Mouse (Mus musculus) embryonic facial prominence, embryonic 13.5 days (tissue): Measurements from ENCODE around the gene Cdh13. TPM values are rescaled to one million over a fixed set of nuclear protein-coding genes. Genes with fewer than 3 reads are reported as not detected.
A peak's percentile ranks its signal among the peaks of the same experiment; 100 is the strongest.

Experiments used
- ATAC-seq: fragments of 200-750 bp; cut with Nextera tagmentation; 2 replicates; pipeline ENCODE4 v1.8.0; 2017; ENCODE audit warnings: low read depth; ENCODE audit not compliant: insufficient number of reproducible peaks, insufficient read depth, low FRiP score, low TSS enrichment
- H3K27ac ChIP-seq: fragments of 300-500 bp; sonication (generic); 2 replicates; pipeline ENCODE4 v1.5.1; 2015; ENCODE audit warnings: moderate library complexity, mild to moderate bottlenecking, inconsistent platforms
- H3K27me3 ChIP-seq: fragments of 300-500 bp; sonication (generic); 2 replicates; pipeline ENCODE4 v1.6.1; 2015; ENCODE audit warnings: mild to moderate bottlenecking, inconsistent platforms
- H3K36me3 ChIP-seq: fragments of 300-500 bp; sonication (generic); 2 replicates; pipeline ENCODE4 v1.6.1; 2015; ENCODE audit warnings: mild to moderate bottlenecking, inconsistent platforms
- H3K4me1 ChIP-seq: fragments of 300-500 bp; sonication (generic); 2 replicates; pipeline ENCODE4 v1.6.1; 2015; ENCODE audit warnings: inconsistent platforms
- H3K4me2 ChIP-seq: fragments of 300-500 bp; sonication (generic); 2 replicates; pipeline ENCODE4 v1.6.1; 2015; ENCODE audit warnings: moderate library complexity, mild to moderate bottlenecking, inconsistent platforms
- H3K4me3 ChIP-seq: fragments of 300-500 bp; sonication (generic); 2 replicates; pipeline ENCODE4 v1.5.1; 2015; ENCODE audit warnings: mild to moderate bottlenecking, inconsistent platforms
- H3K9ac ChIP-seq: fragments of 300-500 bp; sonication (generic); 2 replicates; pipeline ENCODE4 v1.6.1; 2015; ENCODE audit warnings: mild to moderate bottlenecking, inconsistent platforms
- H3K9me3 ChIP-seq: fragments of 300-500 bp; sonication (generic); 2 replicates; pipeline ENCODE4 v1.6.1; 2016; ENCODE audit warnings: inconsistent platforms
- WGBS: fragments of 180-500 bp; shearing (Covaris S2); methylation state at CpG from one replicate; pipeline ENCODE4 v1.1.7; 2015; ENCODE audit warnings: mixed read lengths; 5-methylcytosine and 5-hydroxymethylcytosine counted together
- polyA plus RNA-seq: library from polyadenylated mRNA; unstranded; fragments of >200 nt; fragmentation: Nextera tagmentation; extraction: Ambion mirVana; gene quantifications from 2 replicates; pipeline ENCODE4 v1.2.1, GENCODE M21; 2015

The Cdh13 gene
- polyA plus RNA-seq, 1 experiment from 2014 or later = 16.8 TPM

DNA sequence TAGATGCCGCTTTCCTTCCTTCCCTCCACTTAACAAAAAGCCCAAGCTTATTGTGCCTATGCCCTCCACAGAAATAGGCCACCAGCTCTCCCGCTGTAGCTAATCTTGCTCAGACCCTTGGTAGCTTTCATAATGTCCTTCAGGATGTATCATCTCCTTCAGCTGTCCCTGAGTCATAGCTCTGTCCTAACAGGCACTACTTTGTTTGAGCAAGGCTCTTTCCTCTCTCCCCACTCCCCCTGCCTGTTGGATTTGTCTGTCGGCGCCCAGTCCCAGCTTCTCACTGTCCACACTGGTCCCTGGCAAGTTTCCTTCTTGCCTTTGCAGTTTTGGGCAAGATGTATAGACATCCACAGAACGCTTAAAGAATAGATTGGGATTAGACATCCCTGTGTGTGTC, 100.8 kb downstream of the Cdh13 start:
- Histone ChIP-seq H3K9me3 (no peaks in the 10 kb centered on the region), H3K9ac (no peak overlapping the region), H3K4me1 (peaks cover 5% of the 10 kb centered on the region; the same call in 1 of the 2 replicates), H3K36me3 (no peaks in the 10 kb centered on the region), H3K4me2 (no peak overlapping the region), H3K4me3 (no peak overlapping the region), H3K27me3 (no peaks in the 10 kb centered on the region), H3K27ac (no peak overlapping the region)
- WGBS = 89% methylated on average over 5 of the region's 5 CpGs
- ATAC-seq = no peak

DNA sequence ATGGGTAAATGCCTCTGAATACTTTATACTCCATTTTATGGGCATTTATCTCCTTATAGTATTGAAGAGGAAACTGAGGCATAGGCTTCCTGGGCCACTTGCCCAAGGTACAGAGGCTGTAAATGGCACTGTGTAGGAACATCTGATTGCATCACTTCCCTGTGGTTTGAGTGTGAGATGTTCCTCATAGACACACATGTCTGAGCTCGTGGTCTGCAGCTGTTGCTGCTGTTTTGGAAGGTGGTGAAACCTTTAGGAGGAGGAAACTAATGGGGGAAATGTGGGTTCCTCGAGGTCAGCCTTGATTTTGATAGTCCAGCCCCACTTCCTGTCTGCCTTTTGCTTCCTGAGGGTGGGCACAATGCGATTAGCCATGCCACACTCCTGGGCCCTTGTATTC, 105.9 kb downstream of the Cdh13 start:
- no peaks in the 10 kb centered on the region for H3K9me3 ChIP-seq
- WGBS = 72% methylated on average over 3 of the region's 3 CpGs
- no peak overlapping the region for H3K4me3 ChIP-seq
- H3K4me1 ChIP-seq = no peaks in the 10 kb centered on the region
- no peaks in the 10 kb centered on the region for H3K36me3 ChIP-seq
- no peak overlapping the region for H3K27ac ChIP-seq
- H3K4me2 ChIP-seq = no peak overlapping the region
- no peak overlapping the region for H3K9ac ChIP-seq
- no peak for ATAC-seq
- no peaks in the 10 kb centered on the region for H3K27me3 ChIP-seq

GRCm38 (mm10) chr8:118393909-118394650, 110.5 kb downstream of the Cdh13 start:
- ATAC-seq = no peak; the same call in 1 of the 2 replicates
- Histone ChIP-seq H3K9ac (no peak overlapping the region), H3K4me3 (no peak overlapping the region), H3K9me3 (no peaks in the 10 kb centered on the region), H3K27ac (peak overlapping the region; percentile 22; the same call in 1 of the 2 replicates), H3K4me2 (no peak overlapping the region), H3K4me1 (no peaks in the 10 kb centered on the region), H3K36me3 (no peaks in the 10 kb centered on the region), H3K27me3 (no peaks in the 10 kb centered on the region)
- WGBS = 81% methylated on average over 7 of the region's 7 CpGs

DNA sequence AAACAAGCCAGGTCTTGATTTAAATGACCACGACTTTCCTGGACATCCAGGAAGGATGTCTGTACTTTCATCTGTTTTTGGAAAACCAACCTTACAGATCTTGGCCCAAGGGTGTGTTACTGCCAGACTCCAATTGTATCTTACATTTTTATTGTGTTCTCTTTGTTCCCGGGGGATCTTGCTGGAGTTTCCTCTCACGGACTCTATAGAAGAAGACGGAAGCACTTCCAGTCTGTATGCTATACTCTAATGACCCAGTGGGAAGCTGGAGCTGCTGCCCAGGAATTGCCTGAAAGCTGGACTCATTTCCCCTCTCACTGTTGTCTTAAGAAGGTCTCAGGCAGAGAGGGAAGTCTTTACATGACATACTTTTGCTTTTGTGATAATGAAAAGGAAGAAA, 111.6 kb downstream of the Cdh13 start:
- WGBS = 80% methylated on average over 4 of the region's 4 CpGs
- H3K4me1 ChIP-seq = no peaks in the 10 kb centered on the region
- H3K9me3 ChIP-seq = no peaks in the 10 kb centered on the region
- H3K27ac ChIP-seq = no peak overlapping the region
- H3K4me3 ChIP-seq = no peak overlapping the region
- no peaks in the 10 kb centered on the region for H3K27me3 ChIP-seq
- no peak for ATAC-seq
- H3K36me3 ChIP-seq = no peaks in the 10 kb centered on the region
- no peak overlapping the region for H3K4me2 ChIP-seq
- H3K9ac ChIP-seq = no peak overlapping the region

DNA sequence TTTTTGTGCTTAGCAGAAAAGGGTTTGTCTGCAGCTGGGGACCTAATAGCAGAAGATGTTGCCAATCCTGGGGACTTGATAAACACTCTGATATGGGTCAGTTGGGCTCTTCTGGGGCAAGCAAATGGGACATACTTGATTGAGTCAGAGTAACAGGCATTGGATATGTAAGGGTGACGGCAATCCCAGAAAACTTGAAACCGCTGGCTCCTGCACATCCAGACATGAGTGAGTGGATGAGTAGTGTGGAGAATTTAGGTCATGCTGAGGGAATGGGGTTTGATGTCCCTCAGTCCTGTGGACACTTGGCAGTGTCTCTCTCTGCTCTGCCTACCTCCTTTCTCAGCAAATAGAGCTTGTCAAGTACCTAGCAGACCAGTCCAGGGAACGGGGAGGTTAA, 121.3 kb downstream of the Cdh13 start:
- H3K4me1 ChIP-seq = no peaks in the 10 kb centered on the region
- H3K4me3 ChIP-seq = no peak overlapping the region
- 0 out of 2 replicates have a peak, but pooled peaks cover 7% of the 10 kb centered on the region for H3K9me3 ChIP-seq
- WGBS = 84% methylated on average over 3 of the region's 3 CpGs
- no peak overlapping the region for H3K4me2 ChIP-seq
- H3K9ac ChIP-seq = no peak overlapping the region
- H3K27me3 ChIP-seq = no peaks in the 10 kb centered on the region
- no peak for ATAC-seq
- H3K27ac ChIP-seq = no peak overlapping the region
- H3K36me3 ChIP-seq = no peaks in the 10 kb centered on the region

DNA sequence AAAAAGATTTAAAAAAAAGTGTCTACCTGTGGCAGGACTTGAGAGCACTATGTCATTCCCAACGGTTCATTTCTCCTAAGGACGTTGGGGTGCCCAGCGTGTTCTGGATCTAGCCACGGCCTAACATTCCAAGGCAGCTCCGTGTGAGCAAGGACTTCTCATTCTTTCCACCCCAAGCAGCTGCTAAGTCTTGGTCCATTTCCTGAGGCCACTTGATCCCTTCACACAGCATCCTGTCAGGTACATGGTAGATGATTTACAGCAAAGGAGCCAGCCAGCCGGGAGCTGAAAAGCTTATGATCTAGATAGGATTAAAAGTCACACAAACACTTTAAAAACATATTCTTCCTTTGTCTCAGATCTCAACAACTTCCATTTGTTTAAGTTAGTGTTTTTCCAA, 123.8 kb downstream of the Cdh13 start:
- H3K27ac ChIP-seq = no peak overlapping the region
- 0 out of 2 replicates have a peak, but pooled peaks cover 7% of the 10 kb centered on the region for H3K9me3 ChIP-seq
- H3K4me3 ChIP-seq = no peak overlapping the region
- H3K36me3 ChIP-seq = no peaks in the 10 kb centered on the region
- H3K4me2 ChIP-seq = no peak overlapping the region
- H3K9ac ChIP-seq = no peak overlapping the region
- WGBS = 76% methylated on average over 6 of the region's 6 CpGs
- H3K4me1 ChIP-seq = no peaks in the 10 kb centered on the region
- ATAC-seq = no peak
- no peaks in the 10 kb centered on the region for H3K27me3 ChIP-seq

- no peak overlapping the region for H3K27ac ChIP-seq
- ATAC-seq = no peak
- H3K9me3 ChIP-seq = no peaks in the 10 kb centered on the region
- no peak overlapping the region for H3K9ac ChIP-seq
- no peak overlapping the region for H3K4me2 ChIP-seq
- H3K27me3 ChIP-seq = no peaks in the 10 kb centered on the region
- no peak overlapping the region for H3K4me3 ChIP-seq
- H3K4me1 ChIP-seq = no peaks in the 10 kb centered on the region
- WGBS = 85% methylated on average over 3 of the region's 3 CpGs
- H3K36me3 ChIP-seq = no peaks in the 10 kb centered on the region
Observed at GRCm38 (mm10) chr8:118409396-118409795, 125.9 kb downstream of the Cdh13 start.

DNA sequence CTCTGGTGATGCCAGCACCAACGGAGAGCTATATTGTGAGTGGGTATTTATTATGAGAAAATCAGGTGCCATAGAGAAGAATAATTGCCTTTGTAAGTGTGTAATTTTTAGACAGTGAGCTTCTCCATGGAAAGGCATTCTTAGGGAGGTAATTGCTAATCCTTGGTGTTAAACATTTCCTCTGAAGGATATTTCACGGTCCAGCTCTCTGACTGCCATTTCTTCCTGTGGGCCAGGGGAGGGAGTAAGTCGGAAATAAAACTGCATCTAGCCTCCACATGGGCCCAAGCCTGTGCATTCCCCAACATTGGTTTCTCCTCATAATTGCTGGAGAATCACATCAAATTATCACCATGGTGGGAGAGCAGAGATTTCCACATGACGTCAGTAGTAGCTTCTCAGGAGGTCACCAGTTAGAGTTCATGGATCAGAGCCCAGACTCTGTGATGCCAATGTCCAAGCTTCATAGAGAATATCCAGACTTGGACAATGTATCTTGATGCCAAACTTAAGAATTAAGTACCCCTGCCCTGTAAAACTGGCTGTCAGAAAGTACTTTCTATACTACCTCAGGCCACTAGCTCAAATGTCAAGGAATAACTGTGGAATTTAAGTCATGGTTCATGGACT, 126.9 kb downstream of the Cdh13 start:
- Histone ChIP-seq H3K9ac (no peak overlapping the region), H3K9me3 (no peaks in the 10 kb centered on the region), H3K36me3 (no peaks in the 10 kb centered on the region), H3K4me2 (no peak overlapping the region), H3K4me1 (no peaks in the 10 kb centered on the region), H3K27ac (no peak overlapping the region), H3K4me3 (no peak overlapping the region), H3K27me3 (no peaks in the 10 kb centered on the region)
- 80% methylated on average over 4 of the region's 4 CpGs for WGBS
- ATAC-seq = no peak

DNA sequence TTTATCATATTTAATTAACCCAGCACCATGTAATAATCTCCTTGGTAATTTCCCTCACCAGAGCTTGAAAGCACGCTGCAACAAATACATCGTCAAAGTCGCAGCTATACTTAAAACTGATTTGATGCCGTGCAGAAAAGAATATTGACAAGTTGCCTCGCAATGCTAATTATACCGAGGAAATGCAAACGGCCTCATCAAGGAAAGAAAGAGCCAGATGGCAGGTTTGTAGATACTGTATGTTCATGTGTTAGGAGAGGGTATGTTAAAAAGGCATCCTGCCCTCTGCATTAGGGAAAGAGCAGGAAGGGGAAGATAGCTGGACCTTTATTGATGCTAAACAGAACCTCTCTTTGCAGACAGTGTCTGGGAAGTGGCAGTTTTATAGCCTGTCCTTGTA, 132.1 kb downstream of the Cdh13 start:
- H3K9me3 ChIP-seq = no peaks in the 10 kb centered on the region
- no peaks in the 10 kb centered on the region for H3K27me3 ChIP-seq
- no peak overlapping the region for H3K9ac ChIP-seq
- no peaks in the 10 kb centered on the region for H3K36me3 ChIP-seq
- no peak overlapping the region for H3K27ac ChIP-seq
- H3K4me3 ChIP-seq = no peak overlapping the region
- H3K4me2 ChIP-seq = no peak overlapping the region
- 84% methylated on average over 7 of the region's 7 CpGs for WGBS
- no peak for ATAC-seq
- H3K4me1 ChIP-seq = no peaks in the 10 kb centered on the region

GRCm38 (mm10) chr8:118416811-118417355, 133.3 kb downstream of the Cdh13 start:
- no peak for ATAC-seq
- H3K9me3 ChIP-seq = no peaks in the 10 kb centered on the region
- 88% methylated on average over 4 of the region's 4 CpGs for WGBS

GRCm38 (mm10) chr8:118422624-118423023, 139.1 kb downstream of the Cdh13 start:
- ATAC-seq = no peak
- Histone ChIP-seq H3K9me3 (no peaks in the 10 kb centered on the region), H3K27me3 (no peaks in the 10 kb centered on the region), H3K4me3 (no peak overlapping the region), H3K4me1 (no peaks in the 10 kb centered on the region), H3K36me3 (no peaks in the 10 kb centered on the region), H3K4me2 (no peak overlapping the region), H3K27ac (no peak overlapping the region), H3K9ac (no peak overlapping the region)
- WGBS = 85% methylated on average over 10 of the region's 10 CpGs

More at GRCm38 (mm10) chr8:118416811-118417355, 133.3 kb downstream of the Cdh13 start:
- Histone ChIP-seq H3K4me2 (no peak overlapping the region), H3K36me3 (no peaks in the 10 kb centered on the region), H3K4me1 (no peaks in the 10 kb centered on the region), H3K27me3 (no peaks in the 10 kb centered on the region), H3K9ac (no peak overlapping the region), H3K4me3 (no peak overlapping the region), H3K27ac (no peak overlapping the region)

GRCm38 (mm10) chr8:118428941-118429340, 145.4 kb downstream of the Cdh13 start:
- Histone ChIP-seq H3K9ac (no peak overlapping the region), H3K4me2 (no peak overlapping the region), H3K4me3 (no peak overlapping the region), H3K27ac (no peak overlapping the region), H3K36me3 (no peaks in the 10 kb centered on the region), H3K27me3 (no peaks in the 10 kb centered on the region), H3K4me1 (no peaks in the 10 kb centered on the region; the same call in 1 of the 2 replicates), H3K9me3 (no peaks in the 10 kb centered on the region)
- WGBS = 48% methylated on average over 7 of the region's 7 CpGs
- ATAC-seq = no peak
